ENCODE assay signal across 12 mouse cellular contexts in the genomic region with DNA sequence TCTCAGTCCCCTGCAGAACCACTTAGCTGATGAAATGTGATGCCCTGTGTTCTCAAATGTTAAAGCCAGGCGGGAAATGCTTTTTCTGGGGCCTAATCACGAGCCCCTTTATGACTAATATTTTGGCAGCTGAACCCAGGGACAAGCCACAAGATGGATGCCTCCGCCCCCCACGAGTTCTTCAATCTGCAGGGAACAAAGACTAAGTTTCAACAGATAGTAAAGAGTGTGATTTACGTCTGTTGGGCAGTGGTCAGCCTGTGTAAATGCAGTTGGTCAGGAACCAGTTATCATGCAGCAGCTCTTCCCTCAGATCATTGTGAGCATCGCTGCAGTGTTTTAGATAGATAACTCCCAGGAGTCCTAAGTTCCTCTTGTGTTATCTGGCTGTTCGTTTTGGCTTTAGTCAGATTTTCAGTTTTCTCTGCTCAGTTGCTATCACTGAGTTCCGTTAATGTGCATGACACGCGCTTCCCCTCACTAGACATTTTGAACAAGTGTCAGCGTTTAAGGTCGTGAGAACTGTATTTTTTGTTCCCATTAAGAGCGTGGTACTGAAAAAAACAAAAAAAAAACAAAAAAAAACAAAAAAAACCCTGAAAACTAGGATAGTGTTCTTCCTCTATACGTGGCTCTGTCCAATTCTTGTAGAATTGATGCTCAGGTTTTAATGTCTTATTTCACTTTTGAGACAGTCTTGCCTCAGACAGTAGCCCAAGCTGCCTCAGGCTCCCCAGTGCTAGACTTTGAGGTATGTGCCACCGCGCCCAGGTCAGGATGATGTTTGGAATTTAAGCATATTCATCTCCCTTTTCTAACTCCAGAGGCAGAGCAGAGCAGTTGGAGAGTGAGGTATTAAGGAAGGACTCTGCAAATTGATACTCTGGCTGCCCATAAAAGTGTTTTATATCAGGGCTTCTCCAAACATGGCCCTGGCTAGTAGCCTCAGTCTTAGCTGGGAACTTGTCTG. TPM values are rescaled to one million over a fixed set of nuclear protein-coding genes. Genes with fewer than 3 reads are reported as not detected.
DNase-seq lines count a peak whose midpoint lies in the region; ATAC-seq lines count a peak whose summit lies in the region.
"Had no signal": no experiment of that assay in that cellular context is flagged by ENCODE, and none has a peak within 500 bp of the region (broad histone marks: within the 10 kb centered on the region; RNA-seq: fewer than 3 reads in every experiment).

No protein-coding gene starts in this region.

- no peaks in the 10 kb centered on the region for H3K27me3 ChIP-seq in liver, embryonic 11.5 days (replicated peaks; ENCODE audit: control insufficient read depth, insufficient read depth, low read length)
- no peaks in the 10 kb centered on the region for H3K27me3 ChIP-seq in heart, embryonic 16.5 days (ENCODE audit: control insufficient read depth, insufficient read depth, low read length)
- H3K27me3 ChIP-seq: lung, embryonic 15.5 days; stomach, embryonic 15.5 days had no signal

- no peak for ATAC-seq in liver, embryonic 11.5 days (replicated peaks; ENCODE audit: low FRiP score)
- no peak for ATAC-seq in heart, embryonic 16.5 days (replicated peaks; ENCODE audit: extremely low read depth, insufficient read depth, low FRiP score)
- peak; percentile 66 for ATAC-seq in megakaryocyte-erythroid progenitor cell, adult 5-6 weeks (replicated peaks; ENCODE audit: low FRiP score, low TSS enrichment, poor library complexity, severe bottlenecking)
- ATAC-seq: activated CD4-positive, CD25-positive, alpha-beta regulatory T cell, adult 4 months had no signal

- 36% methylated on average over 16 of the region's 16 CpGs for WGBS in liver, embryonic 11.5 days
- WGBS in heart, embryonic 16.5 days: 43% methylated on average over 16 of the region's 16 CpGs

- peak; percentile 72 to 76 for DNase-seq in adrenal gland, adult (ENCODE audit: inconsistent age in 2 of 2, low spot score in 1 of 2)
- no peak for DNase-seq in adrenal gland, adult 18-20 months (ENCODE audit: low spot score in 2 of 2)
- DNase-seq in liver: peak; percentile 21
- no peak for DNase-seq in liver, embryonic 11.5 days (ENCODE audit: low spot score)
- no peak for DNase-seq in thymus, postnatal 36 days
- no peak for DNase-seq in spleen, adult 18-20 months
- DNase-seq: cerebellum, postnatal 14 days had no signal

- H3K4me2 ChIP-seq in liver, embryonic 11.5 days: no peak overlapping the region
- H3K4me2 ChIP-seq in heart, embryonic 16.5 days (ENCODE audit: low read depth, low read length): no peak overlapping the region
- H3K4me2 ChIP-seq: lung, embryonic 15.5 days; stomach, embryonic 15.5 days had no signal

- H3K9ac ChIP-seq in liver, embryonic 11.5 days (ENCODE audit: low read depth, low read length): no peak overlapping the region
- H3K9ac ChIP-seq in heart, embryonic 16.5 days (ENCODE audit: low read length): no peak overlapping the region
- H3K9ac ChIP-seq: lung, embryonic 15.5 days; stomach, embryonic 15.5 days had no signal

- no peaks in the 10 kb centered on the region; the same call in 1 of the 2 replicates for H3K36me3 ChIP-seq in liver, embryonic 11.5 days (ENCODE audit: control insufficient read depth, insufficient read depth, low read length)
- no peaks in the 10 kb centered on the region for H3K36me3 ChIP-seq in heart, embryonic 16.5 days (ENCODE audit: control insufficient read depth, insufficient read depth)
- H3K36me3 ChIP-seq: lung, embryonic 15.5 days; stomach, embryonic 15.5 days had no signal

- no peak overlapping the region for H3K27ac ChIP-seq in liver, embryonic 11.5 days (ENCODE audit: low read depth, low read length)
- H3K27ac ChIP-seq in heart, embryonic 16.5 days (ENCODE audit: low read length): peak overlapping the region; percentile 20
- H3K27ac ChIP-seq: lung, embryonic 15.5 days; stomach, embryonic 15.5 days had no signal

- H3K4me3 ChIP-seq in liver, embryonic 11.5 days (ENCODE audit: low read depth, low read length): no peak overlapping the region
- no peak overlapping the region for H3K4me3 ChIP-seq in heart, embryonic 16.5 days (ENCODE audit: low read length)
- H3K4me3 ChIP-seq: lung, embryonic 15.5 days; stomach, embryonic 15.5 days had no signal

- peaks cover 14% of the 10 kb centered on the region for H3K4me1 ChIP-seq in liver, embryonic 11.5 days (replicated peaks; ENCODE audit: control insufficient read depth, insufficient read depth, low read length)
- peaks cover 28% of the 10 kb centered on the region for H3K4me1 ChIP-seq in heart, embryonic 16.5 days (ENCODE audit: control insufficient read depth, insufficient read depth, low read length)
- H3K4me1 ChIP-seq: lung, embryonic 15.5 days had no signal

- no peaks in the 10 kb centered on the region for H3K9me3 ChIP-seq in liver, embryonic 11.5 days (ENCODE audit: control insufficient read depth, low read length)
- H3K9me3 ChIP-seq in heart, embryonic 16.5 days (replicated peaks; ENCODE audit: control insufficient read depth, low read length): no peaks in the 10 kb centered on the region
- H3K9me3 ChIP-seq: lung, embryonic 15.5 days; stomach, embryonic 15.5 days had no signal

RNA-seq across cellular contexts. Expression of a gene that starts 19.9 kb away (rescaled TPM):
- total RNA-seq in adrenal gland, adult 18-20 months (2021): 10 to 100 TPM; 22.9 to 33.6 TPM
- polyA plus RNA-seq in liver, embryonic 11.5 days (2014; fragmentation: Nextera tagmentation; extraction: Ambion mirVana): 3.5 and 3.8 TPM in 2 replicates
- polyA plus RNA-seq in heart, embryonic 16.5 days (2015; fragmentation: Nextera tagmentation; extraction: Ambion mirVana): 5.1 and 5.4 TPM in 2 replicates
- total RNA-seq in megakaryocyte-erythroid progenitor cell, adult 5-6 weeks (2014; fragmentation: Nextera tagmentation): 19.5 and 39.2 TPM in 2 replicates
- total RNA-seq in megakaryocyte-erythroid progenitor cell, adult 5-6 weeks (2017): 12.0 and 14.8 TPM in 2 replicates
- polyA plus RNA-seq: activated CD4-positive, CD25-positive, alpha-beta regulatory T cell, adult 4 months had no signal

RNA-seq across cellular contexts. Expression of a gene that starts 32.6 kb away (rescaled TPM):
- 100 to 1,000 TPM; 107 to 130 TPM for total RNA-seq in adrenal gland, adult 18-20 months (2021)
- polyA plus RNA-seq in liver, embryonic 11.5 days (2014; fragmentation: Nextera tagmentation; extraction: Ambion mirVana): 52.3 and 53.2 TPM in 2 replicates
- polyA plus RNA-seq in heart, embryonic 16.5 days (2015; fragmentation: Nextera tagmentation; extraction: Ambion mirVana): 43.8 and 46.9 TPM in 2 replicates
- 155 and 223 TPM in 2 replicates for total RNA-seq in megakaryocyte-erythroid progenitor cell, adult 5-6 weeks (2014; fragmentation: Nextera tagmentation)
- total RNA-seq in megakaryocyte-erythroid progenitor cell, adult 5-6 weeks (2017): 308 and 361 TPM in 2 replicates

Comparison
In these comparisons a context has a peak if more than half of its experiments do, and no peak if none do; other contexts are left out.
1. DNase-seq: peak in adrenal gland, adult (2 of 2) and liver (single experiment); none in adrenal gland, adult 18-20 months (0 of 2), liver, embryonic 11.5 days (single experiment), thymus, postnatal 36 days (0 of 2) and spleen, adult 18-20 months (0 of 2).